Mouse (Mus musculus): ENCODE data around the gene Alyref.

- TF ChIP-seq GATA1 (IDR thresholded peaks at IDR 0.05; ENCODE audit: low read length) (no peak), TAL1 (IDR thresholded peaks at IDR 0.05; ENCODE audit: low read length) (no peak)
Observed at GRCm38 (mm10) chr11:120573585-120574277, 24.4 kb downstream of the Alyref start.

Measured in erythroblast, embryonic 14.5 days (primary cell).